Mouse (Mus musculus) forebrain, embryonic 15.5 days (tissue): ENCODE data around the gene Ssh1. TPM values are rescaled to one million over a fixed set of nuclear protein-coding genes. Genes with fewer than 3 reads are reported as not detected.

ENCODE experiments used
- ATAC-seq: fragments of 200-750 bp; cut with Nextera tagmentation; replicated peaks from 2 replicates; pipeline ENCODE4 v1.8.0; 2017; ENCODE audit warnings: mild to moderate bottlenecking, moderate TSS enrichment, moderate library complexity
- H3K27ac ChIP-seq: fragments of 300-500 bp; sonication (generic); replicated peaks from 2 replicates; pipeline ENCODE4 v1.5.1; 2015; ENCODE audit warnings: mild to moderate bottlenecking, inconsistent platforms
- H3K27me3 ChIP-seq: fragments of 300-500 bp; sonication (generic); 2 replicates; pipeline ENCODE4 v1.6.1; 2015; ENCODE audit warnings: inconsistent platforms
- H3K36me3 ChIP-seq: fragments of 300-500 bp; sonication (generic); 2 replicates; pipeline ENCODE4 v1.6.1; 2015; ENCODE audit warnings: mild to moderate bottlenecking, inconsistent platforms
- H3K4me1 ChIP-seq: fragments of 300-500 bp; sonication (generic); 2 replicates; pipeline ENCODE4 v1.6.1; 2015; ENCODE audit warnings: inconsistent platforms
- H3K4me2 ChIP-seq: fragments of 300-500 bp; sonication (generic); replicated peaks from 2 replicates; pipeline ENCODE4 v1.6.1; 2015; ENCODE audit warnings: mild to moderate bottlenecking, inconsistent platforms
- H3K4me3 ChIP-seq: fragments of 300-500 bp; sonication (generic); 2 replicates; pipeline ENCODE4 v1.5.1; 2015; ENCODE audit warnings: mild to moderate bottlenecking, inconsistent platforms
- H3K9ac ChIP-seq: fragments of 300-500 bp; sonication (generic); replicated peaks from 2 replicates; pipeline ENCODE4 v1.6.1; 2015; ENCODE audit warnings: mild to moderate bottlenecking, inconsistent platforms
- H3K9me3 ChIP-seq: fragments of 300-500 bp; sonication (generic); 2 replicates; pipeline ENCODE4 v1.6.1; 2016; ENCODE audit warnings: inconsistent platforms
- WGBS: fragments of 180-500 bp; shearing (Covaris S2); methylation state at CpG from one replicate; pipeline ENCODE4 v1.1.7; 2015; ENCODE audit warnings: mixed read lengths; 5-methylcytosine and 5-hydroxymethylcytosine counted together
- polyA plus RNA-seq: library from polyadenylated mRNA; unstranded; fragments of >200 nt; fragmentation: Nextera tagmentation; extraction: Ambion mirVana; gene quantifications from 2 replicates; pipeline ENCODE4 v1.2.1, GENCODE M21; 2015

The Ssh1 gene
- polyA plus RNA-seq, 1 experiment from 2014 or later: 12.8 TPM

DNA sequence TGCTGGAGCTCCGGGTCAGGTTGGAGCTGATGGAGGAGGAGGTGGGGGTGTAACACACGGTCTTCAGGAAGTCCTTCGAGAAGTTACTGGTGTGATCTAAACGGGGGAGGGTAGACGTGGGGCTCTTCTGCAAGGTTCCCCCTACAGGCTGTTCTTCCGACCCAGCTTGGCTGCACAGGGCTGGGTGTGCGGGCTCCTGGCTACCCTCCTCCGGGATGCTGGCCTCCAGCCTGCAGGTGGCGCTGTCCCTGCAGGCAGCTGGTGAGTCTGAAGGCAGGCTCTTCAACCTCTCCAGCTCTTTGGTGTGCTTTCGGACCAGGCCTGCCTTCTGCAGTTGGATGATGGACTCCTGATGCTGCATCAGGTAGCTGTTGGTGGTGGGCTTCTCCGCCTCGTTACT, 51.1 kb downstream of the Ssh1 start:
- Histone ChIP-seq H3K4me1 (peaks cover 8% of the 10 kb centered on the region), H3K27ac (no peak overlapping the region), H3K9me3 (no peaks in the 10 kb centered on the region), H3K27me3 (no peaks in the 10 kb centered on the region), H3K4me3 (no peak overlapping the region), H3K4me2 (no peak overlapping the region), H3K36me3 (peaks cover 55% of the 10 kb centered on the region), H3K9ac (no peak overlapping the region)
- 92% methylated on average over 12 of the region's 12 CpGs for WGBS
- no peak for ATAC-seq

DNA sequence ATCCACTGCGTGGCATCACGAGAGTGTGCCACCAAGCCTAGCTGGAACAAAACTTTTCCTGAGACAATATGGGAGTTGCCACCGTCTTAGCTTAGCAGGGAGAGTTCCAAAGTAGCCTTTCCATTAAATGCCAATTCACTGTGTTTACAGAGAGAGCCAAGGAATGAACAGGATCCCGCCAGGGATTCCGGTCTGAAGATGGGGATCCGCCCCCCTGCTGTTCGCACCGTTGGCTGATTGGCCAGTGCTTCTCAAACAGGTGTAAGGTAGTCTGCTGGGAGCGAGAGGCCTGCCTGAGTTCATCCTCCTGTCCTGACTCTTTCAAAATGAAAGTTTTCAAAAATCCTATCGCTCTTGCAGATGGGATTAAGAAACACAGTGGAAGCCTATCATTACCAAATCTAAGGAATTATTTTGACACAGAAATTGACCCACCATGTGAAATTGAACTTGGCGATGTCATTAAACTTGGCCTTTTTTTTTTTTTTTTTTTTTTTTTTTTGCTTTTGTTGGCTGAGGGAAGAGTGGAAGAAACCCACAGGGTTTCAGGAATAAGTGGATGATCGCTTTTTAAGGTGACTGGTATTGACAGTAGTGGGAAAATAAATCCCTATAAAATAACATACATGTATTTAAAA, 54.3 kb downstream of the Ssh1 start:
- no peak for ATAC-seq
- H3K9me3 ChIP-seq: no peaks in the 10 kb centered on the region
- H3K4me2 ChIP-seq: no peak overlapping the region
- H3K27me3 ChIP-seq: no peaks in the 10 kb centered on the region
- no peak overlapping the region for H3K4me3 ChIP-seq
- H3K27ac ChIP-seq: no peak overlapping the region
- H3K4me1 ChIP-seq: peaks cover 15% of the 10 kb centered on the region
- peaks cover 30% of the 10 kb centered on the region for H3K36me3 ChIP-seq
- WGBS: 47% methylated on average over 12 of the region's 12 CpGs
- H3K9ac ChIP-seq: no peak overlapping the region

DNA sequence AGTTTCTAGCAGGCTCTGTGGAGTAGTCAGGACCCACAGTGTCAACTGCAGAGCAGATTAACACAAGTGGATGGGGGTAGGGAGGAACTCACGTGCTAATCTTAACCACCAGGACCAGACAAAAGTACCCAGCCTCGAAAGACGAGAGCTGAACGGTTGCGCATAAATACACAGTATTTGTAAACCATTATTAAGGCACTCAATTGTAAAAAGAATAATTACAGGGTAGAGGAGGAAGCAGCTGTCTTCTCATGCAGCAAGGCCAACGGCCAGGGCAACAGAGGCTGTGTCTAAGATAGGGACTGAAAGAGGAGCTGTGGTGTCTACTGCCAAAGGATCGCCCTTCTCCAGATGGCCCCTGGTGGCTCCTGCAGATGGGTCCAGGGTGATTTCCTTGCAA, 56.0 kb downstream of the Ssh1 start:
- H3K9ac ChIP-seq: no peak overlapping the region
- peaks cover 21% of the 10 kb centered on the region for H3K36me3 ChIP-seq
- no peaks in the 10 kb centered on the region for H3K9me3 ChIP-seq
- H3K4me3 ChIP-seq: no peak overlapping the region
- H3K4me2 ChIP-seq: no peak overlapping the region
- peaks cover 15% of the 10 kb centered on the region for H3K4me1 ChIP-seq
- 40% methylated on average over 7 of the region's 7 CpGs for WGBS
- peak overlapping the region; percentile 77 for H3K27ac ChIP-seq
- H3K27me3 ChIP-seq: no peaks in the 10 kb centered on the region
- ATAC-seq: peak; percentile 75

GRCm38 (mm10) chr5:113933889-113934288, 59.8 kb downstream of the Ssh1 start:
- H3K4me1 ChIP-seq: peaks cover 19% of the 10 kb centered on the region
- no peaks in the 10 kb centered on the region for H3K27me3 ChIP-seq
- H3K36me3 ChIP-seq: no peaks in the 10 kb centered on the region
- H3K4me3 ChIP-seq: no peak overlapping the region
- WGBS: 86% methylated on average over 6 of the region's 6 CpGs
- ATAC-seq: no peak
- H3K9me3 ChIP-seq: no peaks in the 10 kb centered on the region
- H3K9ac ChIP-seq: no peak overlapping the region
- H3K27ac ChIP-seq: no peak overlapping the region
- no peak overlapping the region for H3K4me2 ChIP-seq

GRCm38 (mm10) chr5:113933480-113933879, 60.2 kb downstream of the Ssh1 start:
- Histone ChIP-seq H3K9me3 (no peaks in the 10 kb centered on the region), H3K4me1 (peaks cover 19% of the 10 kb centered on the region), H3K4me3 (no peak overlapping the region), H3K27me3 (no peaks in the 10 kb centered on the region), H3K4me2 (no peak overlapping the region), H3K27ac (no peak overlapping the region), H3K36me3 (no peaks in the 10 kb centered on the region), H3K9ac (no peak overlapping the region)
- ATAC-seq: no peak
- 83% methylated on average over 4 of the region's 4 CpGs for WGBS

DNA sequence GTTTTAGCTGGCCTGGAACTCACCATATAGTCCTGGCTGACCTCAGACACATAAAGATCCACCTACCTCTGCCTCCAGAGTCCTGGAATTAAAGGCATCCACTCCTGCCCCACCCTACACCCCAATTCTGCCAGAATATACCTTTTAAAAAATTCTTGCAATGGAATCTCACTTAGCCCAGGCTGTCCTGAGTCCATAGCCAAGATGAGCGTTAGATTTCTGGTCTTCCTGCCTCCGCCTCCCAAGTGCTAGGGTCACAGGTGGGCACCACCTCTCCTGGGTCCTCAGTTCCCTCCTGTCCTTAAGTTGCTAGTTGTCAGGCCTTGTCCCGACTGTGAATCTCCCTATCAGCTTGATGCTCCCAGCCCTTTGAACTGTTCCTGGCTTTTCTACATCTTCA, 61.4 kb downstream of the Ssh1 start:
- H3K4me1 ChIP-seq: peaks cover 9% of the 10 kb centered on the region
- H3K36me3 ChIP-seq: no peaks in the 10 kb centered on the region
- H3K9me3 ChIP-seq: no peaks in the 10 kb centered on the region
- WGBS: 78% methylated on average over 3 of the region's 3 CpGs
- H3K4me2 ChIP-seq: no peak overlapping the region
- H3K4me3 ChIP-seq: no peak overlapping the region
- ATAC-seq: no peak
- no peak overlapping the region for H3K27ac ChIP-seq
- no peaks in the 10 kb centered on the region for H3K27me3 ChIP-seq
- no peak overlapping the region for H3K9ac ChIP-seq

DNA sequence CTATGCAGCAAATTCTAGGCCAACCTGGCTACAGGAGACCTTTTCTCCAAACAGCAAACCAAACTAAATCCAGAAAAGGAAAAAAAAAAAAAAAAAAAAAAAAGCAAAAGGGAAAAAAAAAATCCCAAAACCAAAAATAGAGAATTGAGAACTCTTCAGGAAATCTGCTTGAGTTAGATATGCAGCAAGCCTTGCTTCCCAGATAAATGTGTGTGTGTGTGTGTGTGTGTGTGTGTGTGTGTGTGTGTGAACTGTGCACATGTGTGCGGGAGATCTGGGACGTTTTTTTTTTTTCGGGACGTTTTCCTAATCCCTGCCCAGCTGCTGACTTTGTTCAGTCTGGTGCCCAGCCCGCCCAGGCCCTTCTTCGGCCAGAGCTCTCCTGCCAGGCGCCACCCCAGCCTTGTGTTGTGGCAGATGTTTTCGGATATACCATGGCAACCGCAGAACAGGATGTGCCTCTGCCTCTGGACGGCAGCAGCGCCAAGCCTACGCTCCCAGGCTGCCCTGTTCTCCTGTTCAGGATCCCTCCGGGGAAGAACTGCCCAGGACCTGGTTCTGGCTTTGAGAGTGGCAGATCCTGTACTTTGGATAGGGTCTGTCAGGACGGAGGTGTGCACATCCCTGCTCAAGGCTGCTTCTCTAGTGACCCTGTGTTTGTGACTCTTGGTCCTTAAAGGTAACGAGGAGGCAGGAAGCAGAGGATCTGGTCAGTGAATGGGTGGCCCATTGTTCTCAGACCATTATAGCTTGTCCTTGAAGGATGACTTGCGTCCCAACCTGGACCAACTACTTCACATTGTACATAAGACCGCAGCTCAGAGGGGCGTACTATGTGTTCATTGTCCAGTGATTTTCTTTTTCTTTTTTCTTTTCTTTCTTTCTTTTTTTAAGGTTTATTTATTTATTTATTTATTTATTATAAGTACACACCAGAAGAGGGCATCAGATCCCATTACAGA, 62.8 kb downstream of the Ssh1 start:
- H3K4me2 ChIP-seq: no peak overlapping the region

GRCm38 (mm10) chr5:113929950-113930647, 63.6 kb downstream of the Ssh1 start:
- 66% methylated on average over 10 of the region's 10 CpGs for WGBS
- Histone ChIP-seq H3K4me3 (no peak overlapping the region), H3K27me3 (no peaks in the 10 kb centered on the region), H3K9me3 (no peaks in the 10 kb centered on the region), H3K27ac (no peak overlapping the region), H3K36me3 (no peaks in the 10 kb centered on the region), H3K9ac (no peak overlapping the region), H3K4me1 (peaks cover 4% of the 10 kb centered on the region), H3K4me2 (no peak overlapping the region)
- no peak for ATAC-seq

More for the DNA sequence above, 62.8 kb downstream of the Ssh1 start:
- Histone ChIP-seq H3K4me3 (no peak overlapping the region), H3K9ac (no peak overlapping the region), H3K27me3 (no peaks in the 10 kb centered on the region), H3K4me1 (peaks cover 4% of the 10 kb centered on the region), H3K9me3 (no peaks in the 10 kb centered on the region), H3K27ac (no peak overlapping the region; the same call in 1 of the 2 replicates), H3K36me3 (no peaks in the 10 kb centered on the region)
- WGBS: 26% methylated on average over 17 of the region's 18 CpGs
- ATAC-seq: 0 out of 2 replicates have a peak, but pooled peaks have one; percentile 8

DNA sequence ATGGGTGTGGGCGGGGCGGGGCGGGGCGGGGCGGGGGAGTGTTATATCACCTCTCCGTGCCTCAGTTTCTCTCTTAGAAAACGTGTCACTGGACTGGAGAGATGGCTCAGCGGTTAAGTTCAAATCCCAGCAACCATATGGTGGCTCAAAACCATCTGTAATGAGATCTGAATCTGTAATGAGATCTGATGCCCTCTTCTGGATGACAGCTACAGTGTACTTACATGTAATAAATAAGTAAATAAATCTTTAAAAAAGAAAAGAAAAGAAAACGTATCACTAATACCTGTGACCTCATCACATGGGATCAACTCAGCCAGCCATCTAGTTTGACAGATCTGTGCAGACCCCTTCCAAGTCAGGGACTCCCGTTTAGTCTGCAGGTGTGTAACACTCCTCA, 64.2 kb downstream of the Ssh1 start:
- H3K27me3 ChIP-seq: no peaks in the 10 kb centered on the region
- H3K9ac ChIP-seq: no peak overlapping the region
- no peak for ATAC-seq
- peaks cover 4% of the 10 kb centered on the region for H3K4me1 ChIP-seq
- no peak overlapping the region for H3K4me2 ChIP-seq
- no peak overlapping the region for H3K27ac ChIP-seq
- no peak overlapping the region for H3K4me3 ChIP-seq
- no peaks in the 10 kb centered on the region for H3K36me3 ChIP-seq
- 69% methylated on average over 10 of the region's 10 CpGs for WGBS
- H3K9me3 ChIP-seq: no peaks in the 10 kb centered on the region

GRCm38 (mm10) chr5:113924608-113925007, 69.1 kb downstream of the Ssh1 start:
- no peak overlapping the region for H3K9ac ChIP-seq
- no peak for ATAC-seq
- no peaks in the 10 kb centered on the region for H3K27me3 ChIP-seq
- WGBS: 88% methylated on average over 4 of the region's 4 CpGs
- H3K9me3 ChIP-seq: no peaks in the 10 kb centered on the region
- H3K4me1 ChIP-seq: peaks cover 14% of the 10 kb centered on the region
- no peak overlapping the region for H3K4me2 ChIP-seq
- H3K4me3 ChIP-seq: no peak overlapping the region
- no peaks in the 10 kb centered on the region for H3K36me3 ChIP-seq
- no peak overlapping the region for H3K27ac ChIP-seq

DNA sequence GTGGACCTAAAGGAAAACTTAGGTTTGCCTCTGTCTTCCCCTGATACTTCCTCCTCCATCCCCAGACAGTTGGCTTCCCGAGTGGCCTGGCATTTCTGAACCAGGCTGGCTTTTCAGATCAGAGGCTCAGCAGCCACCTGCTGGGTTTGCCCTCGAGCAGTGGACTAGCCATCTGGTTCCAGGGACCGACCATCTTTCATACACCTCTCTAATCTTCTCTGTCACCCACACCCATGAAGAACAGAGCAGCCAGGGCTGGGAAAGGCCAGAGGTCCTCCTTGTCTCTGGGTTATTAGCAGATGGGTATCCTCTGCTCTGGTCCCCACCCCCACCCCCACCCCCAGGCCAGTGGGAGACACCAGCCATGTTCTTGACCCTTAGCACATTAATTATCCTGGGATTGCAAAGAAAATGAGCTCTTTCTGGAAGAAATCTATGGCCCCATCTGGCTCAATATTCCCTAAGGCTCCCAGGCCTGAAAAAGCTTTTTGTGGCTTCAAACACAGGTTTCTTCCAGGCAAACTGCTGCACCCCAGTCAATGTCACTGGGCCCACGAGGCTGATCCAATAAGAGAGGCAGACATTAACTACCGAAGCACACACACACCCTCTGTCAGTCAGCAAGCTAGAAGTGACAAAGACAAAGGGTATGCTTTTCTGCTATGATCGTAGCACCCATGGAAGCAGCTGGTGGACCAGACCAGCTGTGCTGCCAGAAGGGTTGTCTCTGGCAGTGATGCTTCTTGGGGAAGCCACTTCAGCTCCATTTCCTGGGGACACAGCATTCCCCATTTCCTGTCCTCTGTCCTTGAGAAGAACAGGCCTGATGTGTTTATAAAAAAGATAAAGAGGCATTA, 72.2 kb downstream of the Ssh1 start:
- Histone ChIP-seq H3K4me3 (no peak overlapping the region), H3K27me3 (no peaks in the 10 kb centered on the region), H3K4me2 (no peak overlapping the region), H3K9ac (no peak overlapping the region), H3K9me3 (no peaks in the 10 kb centered on the region), H3K27ac (peak overlapping the region; percentile 77), H3K4me1 (peaks cover 14% of the 10 kb centered on the region), H3K36me3 (no peaks in the 10 kb centered on the region)
- ATAC-seq: peak; percentile 64
- WGBS: 12% methylated on average over 6 of the region's 6 CpGs
